Mouse (Mus musculus) intestine, embryonic 16.5 days (tissue): ENCODE results near the gene Arpp21. TPM values are rescaled to one million over a fixed set of nuclear protein-coding genes. Genes with fewer than 3 reads are reported as not detected.

ENCODE experiments used
- ATAC-seq: fragments of 200-750 bp; cut with Nextera tagmentation; 2 replicates; pipeline ENCODE4 v1.8.0; 2017; ENCODE audit warnings: moderate TSS enrichment, moderate library complexity
- H3K27ac ChIP-seq: fragments of 300-500 bp; sonication (generic); 2 replicates; pipeline ENCODE4 v1.5.1; 2014; ENCODE audit warnings: mild to moderate bottlenecking, low read length
- H3K27me3 ChIP-seq: fragments of 300-500 bp; sonication (generic); replicated peaks from 2 replicates; pipeline ENCODE4 v1.6.1; 2014; ENCODE audit warnings: low read length, control low read depth, mixed read lengths; ENCODE audit not compliant: control insufficient read depth, insufficient read depth
- H3K36me3 ChIP-seq: fragments of 300-500 bp; sonication (generic); 2 replicates; pipeline ENCODE4 v1.6.1; 2014; ENCODE audit warnings: low read length, control low read depth; ENCODE audit not compliant: control insufficient read depth, insufficient read depth
- H3K4me1 ChIP-seq: fragments of 300-500 bp; sonication (generic); 2 replicates; pipeline ENCODE4 v1.6.1; 2014; ENCODE audit warnings: low read length, control low read depth, mixed read lengths; ENCODE audit not compliant: control insufficient read depth, insufficient read depth
- H3K4me2 ChIP-seq: fragments of 300-500 bp; sonication (generic); 2 replicates; pipeline ENCODE4 v1.6.1; 2014; ENCODE audit warnings: low read depth, low read length, control low read depth
- H3K4me3 ChIP-seq: fragments of 300-500 bp; sonication (generic); 2 replicates; pipeline ENCODE4 v1.5.1; 2014; ENCODE audit warnings: mild to moderate bottlenecking, low read length
- H3K9ac ChIP-seq: fragments of 300-500 bp; sonication (generic); 2 replicates; pipeline ENCODE4 v1.6.1; 2014; ENCODE audit warnings: low read depth, low read length
- H3K9me3 ChIP-seq: fragments of 300-500 bp; sonication (generic); 2 replicates; pipeline ENCODE4 v1.6.1; 2016; ENCODE audit warnings: low read length, control low read depth; ENCODE audit not compliant: control insufficient read depth
- WGBS: fragments of 180-500 bp; shearing (Covaris S2); extraction: QIAGEN DNeasy Blood & Tissue Kit; methylation state at CpG from one replicate; pipeline ENCODE4 v1.1.7; 2014; 5-methylcytosine and 5-hydroxymethylcytosine counted together
- polyA plus RNA-seq: library from polyadenylated mRNA; unstranded; fragments of >200 nt; fragmentation: Nextera tagmentation; extraction: Ambion mirVana; gene quantifications from 2 replicates; pipeline ENCODE4 v1.2.1, GENCODE M21; 2015

Arpp21 gene
- polyA plus RNA-seq, 1 experiment from 2014 or later = 0.73 TPM

DNA sequence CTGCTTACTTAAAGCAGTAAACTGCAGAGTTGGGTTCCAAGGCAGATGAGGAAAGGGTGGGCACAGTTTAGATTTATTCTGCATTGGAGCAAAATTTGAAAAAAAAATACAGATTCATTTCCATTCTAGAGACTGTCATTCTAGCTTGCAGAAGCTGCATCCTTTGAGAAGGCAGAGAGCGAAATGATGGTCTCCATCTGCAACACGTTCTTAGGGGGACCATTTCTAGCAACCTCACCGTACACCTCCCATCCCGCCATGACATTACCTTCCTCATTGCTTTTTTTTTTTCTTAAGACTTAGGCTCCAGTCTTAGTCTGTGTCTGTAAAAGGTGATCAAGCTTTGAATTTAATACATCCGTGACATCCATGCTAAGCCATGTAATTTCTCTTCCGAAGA is 2.4 kb downstream of the Arpp21 start:
- Histone ChIP-seq H3K4me1 (peaks cover 4% of the 10 kb centered on the region; the same call in 1 of the 2 replicates), H3K27ac (no peak overlapping the region), H3K4me2 (no peak overlapping the region), H3K27me3 (peaks cover 40% of the 10 kb centered on the region), H3K9me3 (no peaks in the 10 kb centered on the region), H3K36me3 (no peaks in the 10 kb centered on the region), H3K4me3 (no peak overlapping the region), H3K9ac (no peak overlapping the region)
- ATAC-seq = no peak
- 63% methylated on average over 6 of the region's 6 CpGs for WGBS

DNA sequence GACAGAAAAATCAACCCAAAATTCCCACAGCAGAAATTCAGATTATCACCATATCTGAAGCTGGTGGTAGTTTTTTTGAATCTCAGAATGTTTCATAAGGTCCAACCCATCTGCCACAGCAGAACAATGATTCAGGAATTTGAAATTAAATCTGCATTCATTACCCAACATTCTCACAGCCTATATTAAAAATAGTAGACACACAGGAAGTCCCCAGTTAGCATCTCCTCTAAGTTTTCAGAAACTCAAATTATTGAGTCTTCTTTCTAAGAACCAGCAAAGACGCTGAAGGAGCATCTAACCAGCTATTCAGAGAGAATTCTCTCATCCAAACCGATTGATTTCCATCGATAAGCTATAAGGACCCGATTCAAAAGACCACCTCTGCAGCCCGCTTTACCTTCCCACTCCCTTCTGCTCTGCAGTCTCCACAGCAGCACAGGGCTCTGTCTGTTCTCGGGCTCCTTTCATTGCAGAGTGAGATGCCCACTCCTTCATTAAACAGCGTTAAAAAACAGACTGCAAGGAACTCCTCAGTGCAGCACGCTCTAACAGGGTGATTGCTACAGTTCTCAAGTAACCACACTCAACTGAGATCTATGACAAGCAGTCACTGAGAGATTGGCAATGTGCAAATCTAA is 3.7 kb downstream of the Arpp21 start:
- peaks cover 4% of the 10 kb centered on the region; the same call in 1 of the 2 replicates for H3K4me1 ChIP-seq
- no peak overlapping the region for H3K9ac ChIP-seq
- no peaks in the 10 kb centered on the region for H3K36me3 ChIP-seq
- H3K4me3 ChIP-seq = no peak overlapping the region
- peaks cover 38% of the 10 kb centered on the region for H3K27me3 ChIP-seq
- WGBS = 65% methylated on average over 8 of the region's 8 CpGs
- no peaks in the 10 kb centered on the region for H3K9me3 ChIP-seq
- no peak overlapping the region for H3K4me2 ChIP-seq
- no peak for ATAC-seq
- H3K27ac ChIP-seq = no peak overlapping the region

DNA sequence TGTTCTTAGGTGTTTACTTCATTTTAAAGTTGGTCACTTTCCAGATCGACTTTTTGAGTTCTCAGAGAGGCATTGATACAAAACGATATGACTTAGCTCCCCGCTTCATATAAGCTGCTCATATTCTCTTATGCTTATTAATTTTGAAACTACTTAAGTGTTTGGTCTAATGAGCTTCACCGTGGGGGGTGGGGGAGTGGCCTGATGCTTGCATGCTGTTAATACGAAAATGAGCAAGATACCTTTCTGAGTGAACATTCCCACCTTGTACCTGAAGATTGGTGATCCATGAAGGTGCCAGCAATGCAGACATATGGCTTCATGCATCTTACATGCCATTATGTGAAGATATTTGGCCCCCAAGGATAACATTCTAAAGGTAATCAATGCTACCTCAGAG is 4.4 kb downstream of the Arpp21 start:
- 76% methylated on average over 5 of the region's 5 CpGs for WGBS
- ATAC-seq = no peak

DNA sequence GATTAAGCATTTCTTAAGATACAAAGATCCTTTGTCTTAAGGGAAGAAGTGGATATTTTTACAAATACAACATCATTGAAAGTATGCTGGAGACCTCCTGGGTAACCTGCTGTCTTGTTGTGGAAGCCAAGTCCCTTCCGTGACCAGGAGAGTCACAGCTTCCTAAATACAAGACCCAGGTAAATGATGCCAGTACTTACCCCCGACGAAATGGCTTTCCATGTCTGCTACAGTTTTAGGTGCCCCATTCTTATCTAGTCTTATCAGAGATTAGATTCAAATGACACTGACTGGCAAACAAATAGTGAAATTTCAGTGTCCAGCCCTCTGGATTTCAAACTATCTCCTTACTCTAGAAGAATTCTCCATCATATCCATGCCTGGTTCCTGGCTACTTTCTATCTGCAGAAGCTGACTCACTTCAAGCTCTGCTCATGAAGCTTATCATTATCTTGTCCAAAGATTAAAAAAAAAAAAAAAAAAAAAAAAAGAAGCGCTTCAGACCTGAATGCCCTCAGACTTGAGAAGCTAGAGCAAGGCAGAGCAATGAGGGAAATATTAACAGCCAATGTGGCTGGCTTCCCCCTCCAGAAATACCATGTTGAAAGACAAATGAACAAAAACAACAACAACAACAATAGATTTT is 4.9 kb downstream of the Arpp21 start:
- no peak overlapping the region for H3K4me3 ChIP-seq
- no peak for ATAC-seq
- H3K36me3 ChIP-seq = no peaks in the 10 kb centered on the region
- no peaks in the 10 kb centered on the region for H3K9me3 ChIP-seq
- peaks cover 4% of the 10 kb centered on the region; the same call in 1 of the 2 replicates for H3K4me1 ChIP-seq
- H3K27ac ChIP-seq = no peak overlapping the region
- no peak overlapping the region for H3K4me2 ChIP-seq
- no peak overlapping the region for H3K9ac ChIP-seq
- WGBS = 78% methylated on average over 4 of the region's 4 CpGs
- peaks cover 31% of the 10 kb centered on the region for H3K27me3 ChIP-seq

More for the DNA sequence above, 4.4 kb downstream of the Arpp21 start:
- no peaks in the 10 kb centered on the region for H3K9me3 ChIP-seq
- H3K27ac ChIP-seq = no peak overlapping the region
- H3K27me3 ChIP-seq = peaks cover 35% of the 10 kb centered on the region
- no peak overlapping the region for H3K4me3 ChIP-seq
- H3K4me1 ChIP-seq = peaks cover 4% of the 10 kb centered on the region; the same call in 1 of the 2 replicates
- no peak overlapping the region for H3K4me2 ChIP-seq
- H3K36me3 ChIP-seq = no peaks in the 10 kb centered on the region
- no peak overlapping the region for H3K9ac ChIP-seq

DNA sequence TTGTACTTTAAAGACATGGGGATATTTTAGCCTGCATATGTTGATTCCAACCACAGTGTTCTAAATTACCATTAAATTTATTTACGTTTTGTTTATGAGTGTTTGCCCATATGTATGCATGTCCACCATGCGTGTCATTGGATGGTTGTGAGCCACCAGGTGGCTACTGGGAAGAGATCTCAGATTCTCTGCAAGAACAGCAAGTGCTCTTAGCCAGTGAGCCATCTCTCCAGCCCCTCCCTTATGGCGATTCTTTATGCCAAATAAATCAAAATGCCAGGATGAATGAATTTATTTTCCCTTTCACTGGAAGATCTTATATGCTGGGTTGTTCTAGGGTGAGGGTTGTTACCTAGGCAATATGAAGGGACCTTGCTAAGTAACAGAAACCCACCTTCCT is 7.3 kb downstream of the Arpp21 start:
- Histone ChIP-seq H3K36me3 (no peaks in the 10 kb centered on the region), H3K27ac (no peak overlapping the region), H3K4me3 (no peak overlapping the region), H3K9me3 (no peaks in the 10 kb centered on the region), H3K4me1 (no peaks in the 10 kb centered on the region), H3K9ac (no peak overlapping the region), H3K4me2 (no peak overlapping the region), H3K27me3 (peaks cover 10% of the 10 kb centered on the region)
- WGBS = 81% methylated on average over 3 of the region's 3 CpGs
- ATAC-seq = no peak

DNA sequence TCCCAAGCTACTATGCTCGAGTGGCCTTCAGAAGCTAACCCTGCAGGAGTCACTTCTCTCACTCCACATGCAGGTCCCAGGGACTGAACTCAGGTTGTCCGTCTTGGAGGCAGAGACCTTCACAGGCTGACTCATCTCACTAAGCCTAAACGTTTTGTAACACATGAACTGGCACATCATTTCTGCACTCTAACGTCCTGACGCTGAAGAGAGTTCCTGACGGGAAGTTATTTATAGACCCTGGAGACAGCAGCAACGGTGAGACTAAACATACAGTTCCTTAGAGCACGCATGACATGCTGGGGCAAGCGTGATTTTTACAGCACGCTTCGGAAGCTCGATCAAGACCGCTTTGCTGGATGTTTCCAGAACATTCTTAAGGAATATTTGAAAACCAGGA is 8.6 kb downstream of the Arpp21 start:
- ATAC-seq = no peak

DNA sequence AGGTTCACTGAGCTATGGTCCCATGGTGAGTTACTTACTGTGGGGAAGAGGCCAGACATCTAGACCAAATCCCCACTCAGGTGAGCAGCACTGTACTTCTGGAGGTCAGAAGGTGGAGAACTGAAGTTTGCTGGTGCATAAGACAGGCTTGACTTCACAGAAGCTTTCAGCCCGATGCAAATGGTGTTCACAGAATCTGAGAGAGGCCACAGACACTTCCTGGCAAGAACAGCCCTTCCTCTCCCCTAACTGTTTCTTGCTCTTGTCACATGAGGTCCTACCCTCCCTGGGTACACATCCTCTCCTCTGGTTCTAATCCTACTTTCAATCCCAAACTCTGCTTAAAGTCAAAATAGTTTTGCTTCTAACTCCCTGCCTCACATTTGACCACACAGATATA is 9.2 kb downstream of the Arpp21 start:
- 27% methylated on average over 1 of the region's 1 CpGs for WGBS
- ATAC-seq = no peak
- no peaks in the 10 kb centered on the region for H3K4me1 ChIP-seq
- H3K9me3 ChIP-seq = no peaks in the 10 kb centered on the region
- no peak overlapping the region for H3K4me3 ChIP-seq
- H3K4me2 ChIP-seq = no peak overlapping the region
- no peak overlapping the region for H3K27ac ChIP-seq
- no peak overlapping the region for H3K9ac ChIP-seq
- H3K27me3 ChIP-seq = no peaks in the 10 kb centered on the region
- no peaks in the 10 kb centered on the region for H3K36me3 ChIP-seq

More for the DNA sequence above, 8.6 kb downstream of the Arpp21 start:
- WGBS = 47% methylated on average over 13 of the region's 13 CpGs
- H3K27me3 ChIP-seq = peaks cover 3% of the 10 kb centered on the region; the same call in 1 of the 2 replicates
- no peak overlapping the region for H3K4me2 ChIP-seq
- H3K9me3 ChIP-seq = no peaks in the 10 kb centered on the region
- no peak overlapping the region for H3K9ac ChIP-seq
- no peaks in the 10 kb centered on the region for H3K36me3 ChIP-seq
- no peak overlapping the region for H3K4me3 ChIP-seq
- no peaks in the 10 kb centered on the region for H3K4me1 ChIP-seq
- H3K27ac ChIP-seq = no peak overlapping the region

DNA sequence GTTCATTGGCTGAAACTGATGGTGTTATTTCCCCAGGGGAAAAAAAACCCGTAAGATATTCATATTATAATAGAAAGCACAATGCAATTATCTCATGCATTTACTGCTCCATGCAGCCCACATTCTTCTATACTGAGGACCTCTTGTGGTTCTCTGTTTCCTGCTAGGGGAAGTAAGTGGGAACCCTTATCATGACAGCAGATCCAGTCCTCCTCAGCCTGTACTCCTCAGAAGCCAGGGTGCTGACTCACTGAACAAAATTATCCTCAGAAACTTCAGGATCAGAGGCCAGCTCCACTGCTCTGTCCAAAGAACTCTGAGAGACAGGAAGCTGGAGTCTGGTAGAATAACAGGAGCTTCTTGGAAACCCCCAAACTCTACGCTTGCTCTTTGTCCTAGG is 10.7 kb downstream of the Arpp21 start:
- no peak for ATAC-seq
- Histone ChIP-seq H3K4me2 (no peak overlapping the region), H3K4me1 (no peaks in the 10 kb centered on the region), H3K4me3 (no peak overlapping the region), H3K27ac (no peak overlapping the region), H3K9ac (no peak overlapping the region), H3K36me3 (no peaks in the 10 kb centered on the region), H3K27me3 (no peaks in the 10 kb centered on the region), H3K9me3 (no peaks in the 10 kb centered on the region)
- WGBS = 76% methylated on average over 2 of the region's 2 CpGs

DNA sequence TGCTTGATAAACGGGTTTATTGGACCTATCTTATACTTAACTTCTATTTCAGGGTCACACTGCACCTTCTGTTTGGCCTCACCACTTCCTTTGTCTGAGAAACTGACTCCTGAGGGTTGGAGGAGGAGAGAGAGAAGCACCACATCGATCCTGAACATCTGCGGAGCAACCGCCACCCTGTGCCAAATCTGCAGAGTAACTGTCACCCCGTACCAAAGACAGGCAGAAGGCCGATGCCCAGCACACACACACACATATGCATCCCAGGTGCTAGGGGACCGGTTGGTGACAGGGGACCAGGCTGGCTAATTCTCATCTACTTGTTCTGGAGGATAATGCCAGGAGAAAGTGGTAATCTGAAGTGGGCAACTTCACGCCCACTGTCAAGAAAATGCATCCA is 16.4 kb downstream of the Arpp21 start:
- H3K27ac ChIP-seq = no peak overlapping the region
- H3K4me2 ChIP-seq = no peak overlapping the region
- H3K36me3 ChIP-seq = no peaks in the 10 kb centered on the region
- H3K4me1 ChIP-seq = no peaks in the 10 kb centered on the region
- 86% methylated on average over 8 of the region's 8 CpGs for WGBS
- H3K9ac ChIP-seq = no peak overlapping the region
- H3K27me3 ChIP-seq = no peaks in the 10 kb centered on the region
- H3K4me3 ChIP-seq = no peak overlapping the region
- ATAC-seq = no peak
- no peaks in the 10 kb centered on the region for H3K9me3 ChIP-seq
